Mouse (Mus musculus) limb, embryonic 12.5 days (tissue): ENCODE data around the gene Mxra8. TPM values are rescaled to one million over a fixed set of nuclear protein-coding genes. Genes with fewer than 3 reads are reported as not detected.

ENCODE experiments used
- ATAC-seq: fragments of 200-750 bp; cut with Nextera tagmentation; 2 replicates; pipeline ENCODE4 v1.8.0; 2017; ENCODE audit warnings: low read depth, moderate TSS enrichment; ENCODE audit not compliant: insufficient number of reproducible peaks, insufficient read depth, low FRiP score, low TSS enrichment
- H3K27ac ChIP-seq: fragments of 300-500 bp; sonication (generic); 2 replicates; pipeline ENCODE4 v1.5.1; 2016; ENCODE audit warnings: mild to moderate bottlenecking, moderate library complexity
- H3K27me3 ChIP-seq: fragments of 300-500 bp; sonication (generic); 2 replicates; pipeline ENCODE4 v1.6.1; 2016; ENCODE audit warnings: mild to moderate bottlenecking, moderate library complexity
- H3K36me3 ChIP-seq: fragments of 300-500 bp; sonication (generic); 2 replicates; pipeline ENCODE4 v1.6.1; 2016; ENCODE audit warnings: mild to moderate bottlenecking, moderate library complexity
- H3K4me1 ChIP-seq: fragments of 300-500 bp; sonication (generic); replicated peaks from 2 replicates; pipeline ENCODE4 v1.6.1; 2016
- H3K4me2 ChIP-seq: fragments of 300-500 bp; sonication (generic); 2 replicates; pipeline ENCODE4 v1.6.1; 2016; ENCODE audit warnings: mild to moderate bottlenecking, moderate library complexity
- H3K4me3 ChIP-seq: fragments of 300-500 bp; sonication (generic); replicated peaks from 2 replicates; pipeline ENCODE4 v1.5.1; 2016; ENCODE audit warnings: mild to moderate bottlenecking
- H3K9ac ChIP-seq: fragments of 300-500 bp; sonication (generic); replicated peaks from 2 replicates; pipeline ENCODE4 v1.6.1; 2016; ENCODE audit warnings: mild to moderate bottlenecking, moderate library complexity
- H3K9me3 ChIP-seq: fragments of 300-500 bp; sonication (generic); 2 replicates; pipeline ENCODE4 v1.6.1; 2016; ENCODE audit warnings: mild to moderate bottlenecking, moderate library complexity
- WGBS: fragments of 180-500 bp; shearing (Covaris S2); methylation state at CpG from one replicate; pipeline ENCODE4 v1.1.7; 2016; 5-methylcytosine and 5-hydroxymethylcytosine counted together
- polyA plus RNA-seq: library from polyadenylated mRNA; unstranded; fragments of >200 nt; fragmentation: Nextera tagmentation; extraction: Ambion mirVana; gene quantifications from 2 replicates; pipeline ENCODE4 v1.2.1, GENCODE M21; 2016

Mxra8 gene
- polyA plus RNA-seq, 1 experiment from 2014 or later, result 44.9 TPM

DNA sequence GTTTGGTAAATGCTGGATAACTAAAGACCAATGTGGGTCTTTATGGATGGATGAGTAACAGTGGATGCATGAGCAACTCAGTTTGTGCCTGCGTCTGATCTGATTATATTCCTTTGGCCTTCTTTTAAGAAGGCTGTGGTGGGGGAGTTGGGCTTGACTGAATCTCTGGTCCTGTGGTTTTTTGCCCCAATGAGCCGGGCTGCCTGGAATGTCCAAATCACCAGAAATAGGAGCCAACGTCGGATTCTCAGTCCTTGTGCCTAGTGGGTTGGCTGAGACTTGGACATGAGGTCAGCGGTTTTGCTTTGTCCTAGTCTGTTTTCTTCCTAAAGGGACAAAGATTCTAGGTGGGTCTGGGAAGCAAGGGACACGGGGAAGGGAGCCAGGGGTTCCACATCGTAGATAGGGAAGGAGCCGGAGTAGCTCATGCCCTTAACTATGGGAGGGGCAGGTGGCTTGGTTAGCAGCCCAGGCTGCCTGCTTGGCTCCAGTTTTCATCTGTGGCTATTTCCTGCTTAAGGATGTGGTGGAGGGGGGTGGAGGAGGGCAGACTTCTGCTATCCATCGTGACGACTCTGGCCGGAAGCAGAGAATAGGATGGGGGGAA lies 2.0 kb upstream of the Mxra8 start:
- H3K9me3 ChIP-seq, result no peaks in the 10 kb centered on the region
- no peak for ATAC-seq
- H3K36me3 ChIP-seq, result peaks cover 18% of the 10 kb centered on the region
- H3K4me1 ChIP-seq, result peaks cover 46% of the 10 kb centered on the region
- H3K4me3 ChIP-seq, result no peak overlapping the region
- no peak overlapping the region for H3K9ac ChIP-seq
- H3K27ac ChIP-seq, result no peak overlapping the region
- H3K4me2 ChIP-seq, result no peak overlapping the region
- 79% methylated on average over 11 of the region's 11 CpGs for WGBS
- H3K27me3 ChIP-seq, result peaks cover 8% of the 10 kb centered on the region; the same call in 1 of the 2 replicates

DNA sequence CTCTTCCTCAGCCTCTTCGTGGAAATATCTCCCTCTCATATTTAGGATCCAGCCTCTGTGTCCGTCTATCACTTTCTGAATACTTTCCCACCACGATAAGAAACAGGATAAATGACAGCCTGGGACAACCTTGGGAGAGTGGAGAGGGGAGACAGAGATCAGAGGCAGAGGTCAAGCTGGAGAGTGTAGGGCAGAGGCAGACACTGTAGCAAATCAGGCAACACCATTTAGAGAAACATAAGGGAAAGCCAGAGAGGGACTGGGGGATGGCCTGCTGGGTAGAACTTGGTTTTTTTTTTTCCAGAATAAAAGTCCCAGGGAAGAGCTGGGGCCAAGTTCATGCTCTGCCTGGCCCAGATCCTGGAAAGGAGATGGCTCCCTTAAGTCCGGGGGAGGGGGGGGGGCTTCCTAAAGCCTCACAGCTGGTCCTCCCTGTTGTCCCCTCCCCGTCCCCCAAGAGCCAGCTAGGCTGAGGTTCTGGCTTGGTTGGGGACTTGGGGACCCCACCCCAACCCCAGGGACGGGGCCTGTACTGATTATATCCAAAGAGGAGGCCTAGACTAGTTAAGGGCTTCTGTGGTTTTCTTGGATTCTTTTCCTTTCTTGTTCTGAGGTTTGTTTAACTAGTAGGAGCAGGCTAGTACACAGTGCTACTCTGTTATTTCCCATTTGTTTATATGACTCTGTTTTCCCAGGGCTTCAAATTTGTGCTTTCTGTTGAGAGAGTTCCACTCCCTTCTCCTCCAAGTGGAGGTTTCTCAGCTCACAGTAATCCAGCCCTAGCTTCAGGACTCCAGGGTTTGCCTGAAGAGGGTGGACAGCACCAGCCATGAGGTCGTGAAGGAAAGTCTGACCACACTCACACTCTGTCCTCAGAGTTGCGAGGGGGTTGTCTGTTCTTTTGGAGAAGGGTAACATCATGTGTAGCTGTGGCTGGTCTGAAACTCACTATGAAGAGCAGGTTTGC lies 1.0 kb upstream of the Mxra8 start:
- Histone ChIP-seq H3K9ac (no peak overlapping the region), H3K36me3 (peaks cover 18% of the 10 kb centered on the region), H3K27ac (peak overlapping the region; percentile 63), H3K4me3 (no peak overlapping the region), H3K4me2 (peak overlapping the region; percentile 98; the same call in 1 of the 2 replicates), H3K4me1 (peaks cover 37% of the 10 kb centered on the region), H3K27me3 (peaks cover 8% of the 10 kb centered on the region; the same call in 1 of the 2 replicates), H3K9me3 (no peaks in the 10 kb centered on the region)
- no peak for ATAC-seq
- WGBS, result 51% methylated on average over 8 of the region's 8 CpGs

DNA sequence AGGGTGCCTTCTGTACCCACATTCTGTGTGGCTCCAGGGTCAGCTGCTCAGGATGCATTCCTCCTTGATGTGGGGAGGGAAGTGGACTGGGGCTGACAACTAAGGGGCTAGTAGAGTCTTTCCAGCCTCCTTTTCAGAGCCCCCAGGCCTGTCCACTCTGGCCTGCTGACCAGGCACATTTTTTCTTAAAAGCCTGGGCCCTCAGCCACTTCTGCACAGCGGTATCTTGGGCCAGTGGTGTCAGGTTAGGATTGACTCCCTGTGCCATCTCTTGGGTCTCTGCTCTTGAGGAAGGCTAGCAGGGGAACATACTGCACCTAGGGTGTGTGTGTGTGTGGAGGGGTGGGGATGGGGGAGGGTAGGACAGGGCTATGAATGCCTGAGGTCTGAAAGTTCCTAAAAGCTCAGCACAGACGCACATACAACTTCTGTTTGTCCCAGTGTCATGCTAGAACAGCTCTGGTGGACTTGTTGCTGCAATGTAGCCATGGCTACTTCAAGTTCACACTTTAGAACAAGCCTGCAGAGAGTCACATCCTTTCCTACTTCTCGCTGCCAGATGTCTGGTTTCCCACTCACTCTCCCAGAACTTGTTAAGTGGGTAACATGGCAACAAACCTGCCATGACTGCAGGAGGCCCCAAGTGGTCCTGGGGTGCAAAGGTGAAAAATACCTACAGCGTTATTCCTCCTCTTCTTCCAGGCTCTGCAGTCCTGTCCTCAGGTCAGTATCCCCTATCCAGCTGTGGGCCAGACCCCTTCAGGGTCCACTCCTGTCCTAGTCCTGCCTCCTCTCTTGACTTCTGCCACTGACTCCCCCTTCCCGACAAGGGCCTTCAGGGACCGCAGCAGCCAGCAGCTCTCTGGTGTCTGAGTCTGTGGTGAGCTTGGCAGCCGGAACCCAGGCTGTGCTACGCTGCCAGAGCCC lies 859 bp downstream of the Mxra8 start:
- H3K27ac ChIP-seq, result peak overlapping the region; percentile 63; the same call in 1 of the 2 replicates
- 10% methylated on average over 8 of the region's 8 CpGs for WGBS
- H3K9ac ChIP-seq, result peak overlapping the region; percentile 59
- H3K4me2 ChIP-seq, result peak overlapping the region; percentile 98
- ATAC-seq, result peak; percentile 35; the same call in 1 of the 2 replicates
- peak overlapping the region; percentile 52 for H3K4me3 ChIP-seq
- H3K4me1 ChIP-seq, result peaks cover 30% of the 10 kb centered on the region
- no peaks in the 10 kb centered on the region for H3K9me3 ChIP-seq
- H3K27me3 ChIP-seq, result peaks cover 8% of the 10 kb centered on the region; the same call in 1 of the 2 replicates
- peaks cover 25% of the 10 kb centered on the region for H3K36me3 ChIP-seq

DNA sequence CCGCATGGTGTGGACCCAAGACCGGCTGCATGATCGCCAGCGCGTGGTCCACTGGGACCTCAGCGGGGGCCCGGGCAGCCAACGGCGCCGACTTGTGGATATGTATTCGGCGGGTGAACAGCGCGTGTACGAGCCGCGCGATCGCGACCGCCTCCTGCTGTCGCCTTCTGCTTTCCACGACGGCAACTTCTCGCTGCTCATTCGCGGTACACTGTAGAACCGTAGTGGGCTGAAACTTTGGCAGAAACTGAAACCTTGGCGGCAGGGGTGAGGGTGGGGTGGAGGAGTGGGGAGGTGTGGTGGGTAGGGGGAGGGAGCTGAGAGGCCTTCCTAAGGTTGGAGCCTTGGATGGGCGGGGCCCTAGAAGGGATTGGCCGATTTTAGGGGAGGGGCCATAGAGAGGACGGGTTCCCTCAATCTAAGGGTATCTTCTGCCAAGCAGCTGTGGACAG lies 1.5 kb downstream of the Mxra8 start:
- Histone ChIP-seq H3K4me3 (peak overlapping the region; percentile 52), H3K27me3 (peaks cover 8% of the 10 kb centered on the region; the same call in 1 of the 2 replicates), H3K9me3 (no peaks in the 10 kb centered on the region), H3K9ac (peak overlapping the region; percentile 59), H3K36me3 (peaks cover 25% of the 10 kb centered on the region), H3K4me1 (peaks cover 30% of the 10 kb centered on the region), H3K4me2 (peak overlapping the region; percentile 98), H3K27ac (peak overlapping the region; percentile 62; the same call in 1 of the 2 replicates)
- ATAC-seq, result peak; percentile 21; the same call in 1 of the 2 replicates
- WGBS, result under 1% methylated on average over 32 of the region's 32 CpGs

DNA sequence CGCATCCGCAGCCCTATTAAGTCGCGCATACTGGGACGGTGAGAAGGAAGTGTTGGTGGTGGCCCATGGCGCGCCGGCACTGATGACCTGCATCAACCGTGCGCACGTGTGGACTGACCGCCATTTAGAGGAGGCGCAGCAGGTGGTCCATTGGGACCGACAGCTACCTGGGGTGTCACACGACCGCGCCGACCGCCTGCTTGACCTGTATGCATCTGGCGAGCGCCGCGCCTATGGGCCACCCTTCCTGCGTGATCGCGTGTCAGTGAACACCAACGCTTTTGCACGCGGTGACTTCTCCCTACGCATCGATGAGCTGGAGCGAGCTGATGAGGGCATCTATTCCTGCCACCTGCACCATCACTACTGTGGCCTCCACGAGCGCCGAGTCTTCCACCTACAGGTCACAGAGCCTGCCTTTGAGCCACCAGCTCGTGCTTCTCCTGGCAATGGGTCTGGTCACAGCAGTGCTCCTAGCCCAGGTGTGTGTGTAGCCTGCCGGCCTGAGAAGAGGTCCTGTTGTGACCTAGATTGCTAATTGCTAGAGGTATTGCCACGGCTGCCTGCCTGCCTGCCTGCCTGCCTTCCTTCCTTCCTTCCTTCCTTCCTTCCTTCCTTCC lies 2.3 kb downstream of the Mxra8 start:
- Histone ChIP-seq H3K27ac (no peak overlapping the region), H3K36me3 (peaks cover 25% of the 10 kb centered on the region), H3K9ac (peak overlapping the region; percentile 59; the same call in 1 of the 2 replicates), H3K9me3 (no peaks in the 10 kb centered on the region), H3K4me2 (peak overlapping the region; percentile 98), H3K4me1 (peaks cover 35% of the 10 kb centered on the region), H3K4me3 (peak overlapping the region; percentile 52; the same call in 1 of the 2 replicates), H3K27me3 (peaks cover 8% of the 10 kb centered on the region; the same call in 1 of the 2 replicates)
- 43% methylated on average over 38 of the region's 38 CpGs for WGBS
- 0 out of 2 replicates have a peak, but pooled peaks have one; percentile 2 for ATAC-seq

DNA sequence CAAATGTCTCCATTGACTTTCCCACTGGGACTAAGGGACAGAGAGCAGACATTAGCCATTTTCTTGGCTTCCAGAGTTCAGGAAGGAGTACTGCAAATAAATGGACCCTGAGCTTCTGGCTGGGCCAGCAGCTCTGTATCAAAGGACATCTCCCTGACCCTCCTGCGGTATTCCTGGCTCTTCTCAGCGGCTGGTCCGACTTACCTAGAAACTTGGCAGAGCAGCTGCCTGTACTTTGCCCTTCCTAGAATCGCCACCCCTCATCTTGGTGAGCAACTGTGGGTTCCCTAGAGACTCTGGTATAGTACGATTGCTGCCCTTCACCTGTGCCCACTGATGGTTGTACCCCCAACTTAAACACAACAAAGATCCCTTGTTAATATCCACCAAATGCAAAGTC lies 3.8 kb downstream of the Mxra8 start:
- Histone ChIP-seq H3K9ac (no peak overlapping the region), H3K4me1 (peaks cover 42% of the 10 kb centered on the region), H3K4me3 (no peak overlapping the region), H3K27ac (no peak overlapping the region), H3K27me3 (peaks cover 8% of the 10 kb centered on the region; the same call in 1 of the 2 replicates), H3K9me3 (no peaks in the 10 kb centered on the region), H3K4me2 (no peak overlapping the region), H3K36me3 (peaks cover 25% of the 10 kb centered on the region)
- 90% methylated on average over 5 of the region's 5 CpGs for WGBS
- ATAC-seq, result no peak

DNA sequence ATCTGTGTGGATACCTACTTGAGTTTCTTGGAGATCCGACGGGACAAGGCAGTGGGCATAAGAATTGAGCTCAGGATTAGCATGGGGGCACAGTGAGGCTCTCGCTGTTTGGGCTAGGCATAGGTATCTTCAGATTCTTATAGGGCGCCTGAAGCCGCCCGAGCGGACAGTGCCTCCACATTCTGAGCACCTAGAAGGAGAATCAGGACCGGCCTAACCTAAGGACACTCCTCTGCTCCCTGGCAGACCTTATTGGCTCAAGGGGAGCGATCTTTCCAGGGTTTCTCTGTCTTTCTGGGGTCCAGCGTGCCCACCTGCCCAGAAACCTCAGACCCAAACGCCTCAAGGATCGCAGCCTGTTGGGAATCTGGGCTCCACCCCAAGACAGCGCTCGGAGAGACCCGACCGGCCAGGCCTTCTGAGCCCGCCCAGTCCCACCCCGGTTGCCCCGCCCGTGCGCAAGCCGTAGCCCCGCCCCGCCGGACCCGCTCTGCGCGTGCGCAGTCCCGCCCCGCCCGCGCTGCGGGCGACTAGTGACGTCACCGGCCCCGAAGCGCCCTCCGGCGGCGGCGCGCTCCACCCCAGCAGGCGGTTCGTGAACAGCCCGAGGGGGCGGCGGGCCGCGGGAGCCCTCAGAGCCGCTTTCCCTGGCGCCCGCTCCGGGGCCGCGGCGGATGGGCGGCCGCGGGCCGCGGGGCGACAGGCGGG lies 7.5 kb downstream of the Mxra8 start, which contains the start of gene Dvl1:
Gene Dvl1 (plus strand): TSS at position 532 of the 708 bp plus-strand sequence.
- Histone ChIP-seq H3K4me1 (peaks cover 20% of the 10 kb centered on the region), H3K36me3 (peaks cover 21% of the 10 kb centered on the region), H3K27me3 (peaks cover under 1% of the 10 kb centered on the region; the same call in 1 of the 2 replicates), H3K4me2 (peak within 1 kb of the TSS; percentile 92), H3K27ac (peak within 1 kb of the TSS; percentile 59; the same call in 1 of the 2 replicates), H3K4me3 (peak within 1 kb of the TSS; percentile 73), H3K9ac (peak within 1 kb of the TSS; percentile 73), H3K9me3 (no peaks in the 10 kb centered on the region)
- ATAC-seq, result peak; percentile 88
- 2% methylated on average over 65 of the region's 65 CpGs for WGBS

DNA sequence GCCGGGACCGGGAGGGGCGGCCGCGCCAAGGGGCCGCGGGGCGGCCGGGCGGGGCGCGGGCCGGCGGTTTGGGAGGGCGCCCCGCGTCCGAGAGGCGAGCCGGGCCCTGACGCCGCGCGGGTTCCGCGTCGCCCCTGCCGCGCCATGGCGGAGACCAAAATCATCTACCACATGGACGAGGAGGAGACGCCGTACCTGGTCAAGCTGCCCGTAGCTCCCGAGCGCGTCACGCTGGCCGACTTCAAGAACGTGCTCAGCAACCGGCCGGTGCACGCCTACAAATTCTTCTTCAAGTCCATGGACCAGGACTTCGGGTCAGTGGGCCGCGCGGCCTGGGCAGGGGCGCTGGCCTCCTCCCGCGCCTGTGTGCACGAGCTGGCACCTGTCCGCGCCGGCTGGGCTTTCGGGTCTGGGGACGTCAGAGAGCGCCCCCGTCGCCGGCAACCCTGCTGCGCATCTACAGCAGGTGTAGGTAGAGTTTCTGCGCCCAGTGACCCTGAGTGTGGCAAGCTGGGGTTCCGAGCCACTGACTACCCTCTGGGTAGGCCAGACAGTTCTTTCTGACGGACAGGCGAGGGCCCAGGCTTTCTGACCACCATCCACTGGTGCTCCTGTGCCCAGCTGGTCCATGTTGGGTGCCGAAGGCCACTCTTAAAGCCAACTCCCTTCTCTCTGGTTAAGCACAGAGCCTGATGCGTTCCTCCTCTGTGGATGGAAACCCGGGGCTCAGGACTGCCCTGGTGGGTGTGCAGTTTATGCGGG lies 8.3 kb downstream of the Mxra8 start:
- Histone ChIP-seq H3K9ac (peak overlapping the region; percentile 73), H3K4me3 (peak overlapping the region; percentile 73), H3K9me3 (no peaks in the 10 kb centered on the region), H3K27ac (no peak overlapping the region; the same call in 1 of the 2 replicates), H3K36me3 (peaks cover 15% of the 10 kb centered on the region), H3K4me2 (peak overlapping the region; percentile 92), H3K4me1 (peaks cover 20% of the 10 kb centered on the region), H3K27me3 (no peaks in the 10 kb centered on the region)
- 3% methylated on average over 50 of the region's 69 CpGs for WGBS
- ATAC-seq, result no peak; the same call in 1 of the 2 replicates
